Mouse (Mus musculus) CH12.LX (cell line): ENCODE results near the gene Mettl23. TPM values are rescaled to one million over a fixed set of nuclear protein-coding genes. Genes with fewer than 3 reads are reported as not detected.

Experiments
- DNase-seq: peaks from one replicate; pipeline ENCODE4 v3.0.0-alpha.2; 2013; ENCODE audit errors: extremely low read depth
- H3K27ac ChIP-seq: 2 replicates; pipeline ENCODE4 v1.5.1; 2012; ENCODE audit warnings: low read depth, mild to moderate bottlenecking, control low read depth, moderate library complexity; ENCODE audit not compliant: insufficient read depth
- H3K27me3 ChIP-seq: replicated peaks from 2 replicates; pipeline ENCODE3; 2012; ENCODE audit warnings: inconsistent platforms
- H3K36me3 ChIP-seq, 2 experiments: replicated peaks in 1 of 2; 2 replicates each; pipeline versions ENCODE3 to v1.6.1; 2012; ENCODE audit warnings: inconsistent platforms in 1 of 2, low read length in 1 of 2, mild to moderate bottlenecking in 1 of 2, mixed read lengths in 1 of 2, moderate library complexity in 1 of 2; ENCODE audit not compliant: control insufficient read depth in 1 of 2, insufficient read depth in 1 of 2
- H3K4me1 ChIP-seq, 2 experiments: 2 replicates each; pipeline ENCODE4 v1.6.1; 2012; ENCODE audit warnings: inconsistent platforms in 1 of 2, moderate library complexity in 1 of 2; ENCODE audit not compliant: insufficient read depth in 2 of 2, control insufficient read depth in 1 of 2
- H3K4me2 ChIP-seq: 2 replicates; pipeline ENCODE4 v1.6.1; 2012; ENCODE audit warnings: low read depth, mild to moderate bottlenecking, control low read depth; ENCODE audit not compliant: poor library complexity, insufficient read depth, severe bottlenecking
- H3K4me3 ChIP-seq, 3 experiments: fragments of 150-350 bp in 1 of 3; sonication (generic) in 1 of 3; replicated peaks in 1 of 3; 2 replicates each; pipeline versions ENCODE3 to v1.5.1; 2011 to 2012; ENCODE audit warnings: low read depth in 2 of 3, low read length in 2 of 3, mild to moderate bottlenecking in 2 of 3, moderate library complexity in 2 of 3, control low read depth in 1 of 3, improper control_type of control experiment in 1 of 3, inconsistent platforms in 1 of 3, mixed read lengths in 1 of 3; ENCODE audit not compliant: poor library complexity in 1 of 3
- H3K79me2 ChIP-seq: replicated peaks from 2 replicates; pipeline ENCODE4 v1.6.1; 2012; ENCODE audit warnings: mild to moderate bottlenecking, moderate library complexity; ENCODE audit not compliant: control insufficient read depth, poor library complexity, insufficient read depth, severe bottlenecking; ENCODE audit errors: extremely low read depth
- H3K9ac ChIP-seq: 2 replicates; pipeline ENCODE4 v1.6.1; 2012; ENCODE audit warnings: low read depth, mild to moderate bottlenecking, control low read depth, moderate library complexity; ENCODE audit not compliant: insufficient read depth
- H3K9me3 ChIP-seq: replicated peaks from 2 replicates; pipeline ENCODE3; 2012; ENCODE audit warnings: low read length, inconsistent platforms, mixed read lengths
- BHLHE40 ChIP-seq: IDR thresholded peaks from 2 replicates; pipeline ENCODE4 v1.6.1; 2011; ENCODE audit warnings: mild to moderate bottlenecking, low read depth, low read length, improper control_type of control experiment
- CTCF ChIP-seq, 2 experiments: IDR thresholded peaks in 1 of 2; conservative IDR thresholded peaks in 1 of 2; 2 replicates each; pipeline ENCODE4 v1.5.1; 2011 to 2012; ENCODE audit warnings: low read depth in 2 of 2, low read length in 2 of 2, improper control_type of control experiment in 1 of 2, inconsistent platforms in 1 of 2, mild to moderate bottlenecking in 1 of 2, moderate library complexity in 1 of 2
- ELF1 ChIP-seq: IDR thresholded peaks from 2 replicates; pipeline ENCODE4 v1.6.1; 2014; ENCODE audit warnings: low read depth, mild to moderate bottlenecking, inconsistent platforms, low read length, improper control_type of control experiment
- EP300 ChIP-seq: IDR thresholded peaks from 2 replicates; pipeline ENCODE4 v1.6.1; 2011; ENCODE audit warnings: low read length, improper control_type of control experiment
- ETS1 ChIP-seq: conservative IDR thresholded peaks from 2 replicates; pipeline ENCODE4 v1.6.1; 2012; ENCODE audit warnings: low read depth, mild to moderate bottlenecking, inconsistent platforms, low read length, improper control_type of control experiment, moderate library complexity
- GABPA ChIP-seq: IDR thresholded peaks from 2 replicates; pipeline ENCODE4 v1.6.1; 2012; ENCODE audit warnings: low read depth, low read length, improper control_type of control experiment, inconsistent platforms; ENCODE audit not compliant: insufficient replicate concordance
- HCFC1 ChIP-seq: IDR thresholded peaks from 2 replicates; pipeline ENCODE4 v1.6.1; 2012; ENCODE audit warnings: low read depth, mild to moderate bottlenecking, inconsistent platforms, low read length, improper control_type of control experiment
- IRF4 ChIP-seq: IDR thresholded peaks from 2 replicates; pipeline ENCODE4 v1.6.1; 2014; ENCODE audit warnings: low read depth, mild to moderate bottlenecking, inconsistent platforms, low read length, improper control_type of control experiment
- JUN ChIP-seq: IDR thresholded peaks from 2 replicates; pipeline ENCODE4 v1.6.1; 2011; ENCODE audit warnings: low read depth, mild to moderate bottlenecking, low read length, improper control_type of control experiment, moderate library complexity; ENCODE audit not compliant: insufficient read depth
- JUND ChIP-seq: conservative IDR thresholded peaks from 2 replicates; pipeline ENCODE4 v1.6.1; 2011; ENCODE audit warnings: low read depth, low read length, improper control_type of control experiment
- MAFK ChIP-seq: IDR thresholded peaks from 2 replicates; pipeline ENCODE4 v1.6.1; 2011; ENCODE audit warnings: low read length, improper control_type of control experiment; ENCODE audit not compliant: insufficient replicate concordance
- MAX ChIP-seq: IDR thresholded peaks from 2 replicates; pipeline ENCODE4 v1.6.1; 2011; ENCODE audit warnings: low read length, improper control_type of control experiment
- MAZ ChIP-seq: IDR thresholded peaks from 2 replicates; pipeline ENCODE4 v1.6.1; 2012; ENCODE audit warnings: low read depth, mild to moderate bottlenecking, inconsistent platforms, low read length, improper control_type of control experiment, moderate library complexity
- MEF2A ChIP-seq: IDR thresholded peaks from 2 replicates; pipeline ENCODE4 v1.6.1; 2014; ENCODE audit warnings: low read depth, mild to moderate bottlenecking, inconsistent platforms, low read length, improper control_type of control experiment, borderline replicate concordance
- MYC ChIP-seq: IDR thresholded peaks from 2 replicates; pipeline ENCODE4 v1.6.1; 2011; ENCODE audit warnings: low read depth, mild to moderate bottlenecking, improper control_type of control experiment, low read length
- NELFE ChIP-seq: IDR thresholded peaks from 2 replicates; pipeline ENCODE4 v1.6.1; 2011; ENCODE audit warnings: low read depth, low read length, improper control_type of control experiment
- NRF1 ChIP-seq: IDR thresholded peaks from 2 replicates; pipeline ENCODE4 v1.6.1; 2014; ENCODE audit warnings: low read depth, mild to moderate bottlenecking, inconsistent platforms, low read length, improper control_type of control experiment, moderate library complexity
- SIN3A ChIP-seq: IDR thresholded peaks from 2 replicates; pipeline ENCODE4 v1.6.1; 2012; ENCODE audit warnings: low read length, improper control_type of control experiment, inconsistent platforms
- TBP ChIP-seq: conservative IDR thresholded peaks from 2 replicates; pipeline ENCODE4 v1.6.1; 2011; ENCODE audit warnings: low read depth, low read length, improper control_type of control experiment
- TCF12 ChIP-seq: IDR thresholded peaks from 2 replicates; pipeline ENCODE4 v1.6.1; 2014; ENCODE audit warnings: low read depth, mild to moderate bottlenecking, inconsistent platforms, low read length, improper control_type of control experiment
- UBTF ChIP-seq: IDR thresholded peaks from 2 replicates; pipeline ENCODE4 v1.6.1; 2012; ENCODE audit warnings: low read depth, mild to moderate bottlenecking, inconsistent platforms, low read length, improper control_type of control experiment, moderate library complexity
- USF1 ChIP-seq: IDR thresholded peaks from 2 replicates; pipeline ENCODE4 v1.6.1; 2014; ENCODE audit warnings: low read depth, mild to moderate bottlenecking, inconsistent platforms, low read length, improper control_type of control experiment
- USF2 ChIP-seq: conservative IDR thresholded peaks from 2 replicates; pipeline ENCODE4 v1.6.1; 2011; ENCODE audit warnings: low read depth, low read length, improper control_type of control experiment
- ZC3H11A ChIP-seq: IDR thresholded peaks from 2 replicates; pipeline ENCODE4 v1.6.1; 2012; ENCODE audit warnings: low read depth, mild to moderate bottlenecking, inconsistent platforms, low read length, improper control_type of control experiment
- ZKSCAN1 ChIP-seq: IDR thresholded peaks from 2 replicates; pipeline ENCODE4 v1.6.1; 2012; ENCODE audit warnings: low read depth, inconsistent platforms, low read length, improper control_type of control experiment, borderline replicate concordance
- ZMIZ1 ChIP-seq: IDR thresholded peaks from 2 replicates; pipeline ENCODE4 v1.6.1; 2012; ENCODE audit warnings: low read depth, mild to moderate bottlenecking, inconsistent platforms, low read length, improper control_type of control experiment
- ZNF384 ChIP-seq: IDR thresholded peaks from 2 replicates; pipeline ENCODE4 v1.6.1; 2012; ENCODE audit warnings: low read depth, low read length, improper control_type of control experiment, inconsistent platforms
- dilution Hi-C: fragments of 300-500 bp; cut with MboI; formaldehyde crosslinking; loops from 2 replicates; pipeline ENCODE4 v1.14.3; 2020; ENCODE audit warnings: low sequenced_read_pairs; ENCODE audit not compliant: extremely low pct_unique_long_range_greater_than_20kb, extremely low pct_ligation_motif_present
- in situ Hi-C: fragments of 300-500 bp; cut with MboI; formaldehyde crosslinking; loops from 3 replicates; pipeline ENCODE4 v1.14.3; 2019; ENCODE audit warnings: low sequenced_read_pairs, low pct_ligation_motif_present, low pct_unique_long_range_greater_than_20kb, mixed read lengths
- polyA plus RNA-seq: library from polyadenylated mRNA; unstranded; fragments of >175 nt; gene quantifications from 2 replicates; pipeline ENCODE4 v1.2.1, GENCODE M21; 2012; ENCODE audit warnings: low read depth; ENCODE audit not compliant: insufficient read length
- total RNA-seq, 2 experiments: library from RNA; depleted of rRNA; stranded (reverse); fragments of 300-350 nt in 1 of 2; fragments of >200 nt in 1 of 2; gene quantifications; 2 replicates each; pipeline ENCODE4 v1.2.3; 2012 to 2014

Mettl23 gene
- total and polyA plus RNA-seq, 3 experiments, result 44.5 to 64.9 (median 63.7) TPM

GRCm38 (mm10) chr11:116817567-116817966, 25.5 kb upstream of the Mettl23 start:
- Histone ChIP-seq H3K9ac (no peak overlapping the region), H3K27ac (no peak overlapping the region), H3K36me3 (no peaks in the 10 kb centered on the region), H3K4me2 (no peak overlapping the region), H3K4me3 (no peak overlapping the region), H3K4me1 (peaks cover 9 to 17% of the 10 kb centered on the region in 2 experiments), H3K79me2 (no peaks in the 10 kb centered on the region), H3K27me3 (no peaks in the 10 kb centered on the region), H3K9me3 (no peaks in the 10 kb centered on the region)
- in situ Hi-C loops, result no loop called here
- dilution Hi-C loops, result no loop called here
- DNase-seq, result no peak
- TF ChIP-seq NRF1 (no peak), ZMIZ1 (no peak), JUN (no peak), CTCF (conservative IDR thresholded peaks at IDR 0.05 in 1 of 2, IDR thresholded peaks at IDR 0.05 in 1 of 2; ENCODE audit: low read depth in 2 of 2, low read length in 2 of 2) (no peak), TBP (no peak), MAX (no peak), EP300 (no peak), ELF1 (no peak), UBTF (no peak), ZNF384 (no peak), ZC3H11A (no peak), NELFE (no peak), SIN3A (no peak), USF1 (no peak), MAFK (no peak), MAZ (no peak), GABPA (no peak), TCF12 (no peak), HCFC1 (no peak), JUND (no peak)

GRCm38 (mm10) chr11:116818722-116819121, 24.4 kb upstream of the Mettl23 start:
- dilution Hi-C loops (no loop called here), in situ Hi-C loops (no loop called here)
- Histone ChIP-seq H3K4me2 (no peak overlapping the region), H3K9me3 (no peaks in the 10 kb centered on the region), H3K4me1 (peaks cover 9 to 14% of the 10 kb centered on the region in 2 experiments), H3K9ac (no peak overlapping the region), H3K4me3 (no peak overlapping the region), H3K36me3 (no peaks in the 10 kb centered on the region), H3K27ac (no peak overlapping the region), H3K79me2 (no peaks in the 10 kb centered on the region), H3K27me3 (no peaks in the 10 kb centered on the region)
- no peak for DNase-seq
- TF ChIP-seq MAZ (no peak), TCF12 (no peak), IRF4 (no peak), MEF2A (no peak), ZKSCAN1 (no peak), SIN3A (no peak), BHLHE40 (no peak), TBP (no peak), ETS1 (no peak), MAFK (no peak), ELF1 (no peak), JUND (no peak), JUN (no peak), MYC (no peak), EP300 (no peak), USF2 (no peak), HCFC1 (no peak), UBTF (no peak)
